Mouse (Mus musculus) mesoderm, embryonic 11.5 days (tissue): ENCODE measurements around the gene Ksr2.
"Not testable (repeated sequence)": the region's sequence is repeated elsewhere in the genome, so short reads cannot be mapped to it uniquely, and the experiment has no call there.

Source experiments
- DNase-seq: peaks from one replicate; pipeline ENCODE4 v3.0.0-alpha.2; 2012; ENCODE audit warnings: low read depth, low spot score

Ksr2 gene

DNA sequence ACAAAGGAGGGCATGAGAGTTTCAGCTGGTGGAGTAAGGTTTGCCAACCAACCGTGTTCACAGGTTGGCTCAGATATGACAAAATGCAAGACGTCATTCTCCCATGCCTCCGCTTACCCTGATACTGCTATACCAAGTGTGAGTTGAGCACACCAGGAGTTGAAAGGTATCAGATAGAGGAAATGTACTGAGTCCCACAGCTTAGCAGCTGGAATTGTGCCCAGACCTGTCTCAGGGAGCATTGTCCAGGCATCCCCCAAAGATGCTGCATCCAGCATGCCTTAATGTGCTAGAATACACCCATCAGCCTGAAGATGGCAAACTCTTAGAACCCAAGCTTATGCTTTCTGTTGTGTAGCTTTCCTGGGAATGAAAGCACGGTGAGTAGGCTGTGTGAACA, 206.5 kb downstream of the Ksr2 start:
- no peak for DNase-seq

DNA sequence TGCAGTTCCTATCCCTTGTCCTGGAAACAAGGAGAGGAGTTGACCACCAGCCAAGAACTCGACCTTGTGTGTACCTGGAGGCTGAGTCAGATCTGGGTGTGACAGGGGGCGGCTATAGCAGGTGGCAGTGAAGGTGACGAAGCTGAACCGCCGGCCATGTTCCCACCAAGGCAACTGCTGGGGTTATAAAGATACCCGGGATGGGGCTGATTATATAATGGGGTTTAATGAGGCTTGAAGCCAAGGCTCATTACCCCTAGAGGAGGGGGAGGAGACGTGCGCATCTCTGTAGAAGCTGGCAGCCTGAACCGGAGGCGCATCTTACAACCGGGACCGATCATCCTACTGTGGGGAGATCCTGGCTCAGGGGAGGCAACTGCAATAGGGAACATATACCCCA, 208.4 kb downstream of the Ksr2 start:
- DNase-seq = peak; percentile 22

DNA sequence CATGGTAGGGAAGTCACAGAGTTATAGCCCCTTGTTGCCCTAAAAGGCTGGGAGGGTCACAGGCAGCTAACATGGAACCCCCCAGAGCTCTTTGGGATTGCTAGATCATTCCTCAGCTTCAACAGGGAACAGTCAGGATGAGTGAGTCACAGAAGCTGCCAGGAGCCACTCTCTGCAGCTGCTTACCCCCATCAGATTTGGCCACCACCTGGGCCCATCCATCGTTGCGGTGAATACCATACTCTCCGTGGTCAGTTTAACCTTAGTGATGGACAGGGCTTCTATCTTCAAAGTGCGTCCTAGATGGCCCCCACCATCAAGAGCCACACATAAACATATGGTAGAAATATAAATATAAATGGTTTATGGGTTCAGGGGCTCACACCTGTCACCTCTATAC, 209.4 kb downstream of the Ksr2 start:
- not testable (repeated sequence) for DNase-seq

GRCm38 (mm10) chr5:117626907-117627306, 213.1 kb downstream of the Ksr2 start:
- peak; percentile 49 for DNase-seq

DNA sequence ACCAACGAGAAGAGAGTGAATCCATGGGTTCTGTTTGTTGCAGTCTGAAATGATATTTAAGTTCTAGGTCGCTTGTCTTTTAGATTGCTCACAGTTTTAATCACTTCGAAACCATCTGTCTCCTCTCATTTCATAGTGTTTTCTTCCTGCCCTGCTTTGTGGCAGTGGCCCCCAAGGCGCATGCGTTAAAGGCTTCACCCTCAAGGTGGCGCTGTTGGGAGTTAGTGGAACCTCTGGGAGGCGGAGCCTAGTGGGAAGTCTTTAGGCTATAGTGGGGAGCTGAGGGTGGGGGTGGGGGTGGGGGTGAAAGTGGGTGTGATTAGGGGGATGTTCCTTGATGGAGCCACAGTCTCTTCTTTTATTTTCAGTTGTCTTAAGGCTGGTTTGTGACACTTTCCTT, 214.6 kb downstream of the Ksr2 start:
- DNase-seq = no peak

- no peak for DNase-seq
These were observed 215.8 kb downstream of the Ksr2 start for GRCm38 (mm10) chr5:117629570-117629969.

DNA sequence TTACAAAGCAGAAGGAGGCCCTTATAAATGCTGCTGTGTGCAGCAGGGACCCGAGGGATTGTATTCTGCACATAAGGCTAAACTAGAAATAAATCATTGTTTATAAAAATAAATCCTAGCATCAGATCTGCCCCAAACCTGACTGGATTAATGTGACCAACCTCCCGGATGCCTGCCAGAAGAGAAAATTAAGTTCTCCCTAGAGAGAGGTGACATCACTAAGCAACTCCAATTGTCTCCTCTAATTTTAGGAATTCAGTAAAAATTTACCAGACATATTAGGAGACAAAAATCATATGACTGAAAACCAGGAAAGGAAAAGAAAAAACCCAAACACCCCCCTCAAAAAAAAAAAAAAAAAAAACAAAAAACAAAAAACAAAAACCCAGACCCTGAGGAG, 221.4 kb downstream of the Ksr2 start:
- DNase-seq = no peak

- DNase-seq = no peak
These were observed 222.0 kb downstream of the Ksr2 start for GRCm38 (mm10) chr5:117635838-117636237.

DNA sequence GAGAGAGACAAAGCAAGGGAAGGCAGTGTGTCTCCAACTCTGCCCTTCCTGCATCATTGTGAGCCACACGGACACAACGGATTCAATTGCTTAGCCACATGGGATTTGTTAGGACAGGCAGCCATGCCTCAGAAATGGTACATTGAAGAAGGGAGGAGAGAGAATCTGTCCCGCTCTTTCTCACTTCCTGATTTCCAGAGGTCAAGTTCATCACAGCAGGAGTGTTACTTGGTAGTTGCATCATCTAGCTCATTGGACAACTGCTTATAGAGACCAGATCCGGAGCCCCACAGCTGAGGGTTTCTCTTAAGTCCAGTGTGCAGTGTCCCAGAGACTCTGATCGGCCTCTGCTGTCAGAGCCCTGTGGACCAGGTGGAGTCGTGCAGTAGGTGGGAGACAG, 227.8 kb downstream of the Ksr2 start:
- DNase-seq = no peak

GRCm38 (mm10) chr5:117651238-117651886, 237.6 kb downstream of the Ksr2 start:
- peak; percentile 53 for DNase-seq

DNA sequence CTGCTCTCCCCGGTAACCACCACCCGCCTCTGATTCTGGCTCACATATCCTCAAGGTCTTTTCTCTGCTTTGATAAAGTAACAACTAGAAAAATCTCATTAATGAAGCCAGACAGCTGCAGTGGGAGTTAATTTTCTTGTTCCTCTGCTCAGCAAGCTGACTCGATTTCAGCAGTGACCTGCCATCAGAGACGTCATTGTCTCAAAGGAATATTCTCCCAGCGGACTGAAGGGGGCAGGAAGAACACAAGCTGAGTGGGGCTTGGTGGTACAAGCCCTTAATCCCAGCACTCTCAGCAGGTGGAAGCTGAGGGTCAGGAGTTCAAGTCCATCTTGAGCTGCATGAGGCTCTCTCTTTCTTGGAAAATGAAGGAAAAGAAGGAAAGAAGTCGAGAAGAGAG, 244.8 kb downstream of the Ksr2 start:
- no peak for DNase-seq

DNA sequence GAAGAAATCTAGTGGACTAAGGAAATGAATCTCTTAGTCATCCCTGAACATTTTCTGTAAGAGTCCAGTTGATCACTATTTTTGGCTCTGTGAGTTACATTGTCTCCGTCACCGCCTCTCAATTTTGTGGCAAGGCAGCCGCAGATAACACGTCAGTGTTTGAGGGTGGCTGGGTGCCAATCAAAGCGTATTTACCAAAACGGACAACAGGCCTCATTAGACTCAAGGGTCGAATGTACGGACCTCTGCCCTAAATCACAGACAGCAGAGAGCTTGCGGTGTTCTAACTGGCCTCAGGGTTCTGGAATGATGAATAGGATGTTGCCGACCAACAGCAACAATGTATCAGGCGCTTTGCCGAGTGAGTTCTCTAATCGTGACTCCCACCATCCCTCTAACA, 245.8 kb downstream of the Ksr2 start:
- DNase-seq = no peak

- DNase-seq = no peak
These were observed 251.4 kb downstream of the Ksr2 start for GRCm38 (mm10) chr5:117665181-117665580.

DNA sequence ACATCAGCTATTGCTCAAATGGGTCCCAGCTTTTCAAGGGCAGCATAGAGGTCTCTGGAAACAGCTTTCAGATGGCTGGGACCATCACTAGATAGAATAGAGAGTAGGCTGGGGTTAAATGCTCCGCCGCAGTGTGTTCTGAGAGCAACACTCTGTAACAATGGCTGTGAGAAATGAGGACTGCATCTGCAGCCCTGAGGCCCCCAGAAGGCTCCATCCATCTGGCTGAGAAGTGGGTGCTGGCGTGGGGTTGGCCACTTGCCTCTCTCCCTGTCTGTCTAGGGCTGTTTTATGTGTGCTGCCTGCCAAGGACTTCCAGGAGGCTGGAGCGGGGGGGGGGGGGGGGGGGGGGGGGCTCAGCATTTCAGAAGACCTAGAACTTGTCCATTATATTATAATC, 253.5 kb downstream of the Ksr2 start:
- DNase-seq = no peak

- DNase-seq = no peak
These were observed 255.5 kb downstream of the Ksr2 start for GRCm38 (mm10) chr5:117669265-117669664.

DNA sequence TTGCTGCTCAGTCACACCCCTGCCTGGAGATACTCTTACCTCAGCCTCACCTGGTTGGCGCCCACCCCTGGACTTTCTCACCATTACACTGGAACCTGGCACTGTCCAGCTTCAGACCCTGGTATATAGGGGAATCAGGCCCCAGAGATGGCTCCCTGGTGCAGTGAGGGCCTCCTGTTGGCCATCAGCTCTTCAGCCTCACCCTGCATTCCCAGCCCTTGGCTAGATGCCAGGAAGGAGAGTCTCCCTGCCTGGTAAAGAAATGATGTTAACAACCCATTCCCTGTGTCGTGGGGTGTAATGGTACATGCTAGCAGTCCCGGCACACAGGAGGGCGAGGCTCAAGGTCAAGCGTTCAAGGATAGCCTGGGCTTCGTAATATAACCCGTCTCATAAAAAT, 256.0 kb downstream of the Ksr2 start:
- no peak for DNase-seq

- no peak for DNase-seq
These were observed 257.6 kb downstream of the Ksr2 start for GRCm38 (mm10) chr5:117671362-117671761.

GRCm38 (mm10) chr5:117675840-117676239, 262.0 kb downstream of the Ksr2 start:
- no peak for DNase-seq

DNA sequence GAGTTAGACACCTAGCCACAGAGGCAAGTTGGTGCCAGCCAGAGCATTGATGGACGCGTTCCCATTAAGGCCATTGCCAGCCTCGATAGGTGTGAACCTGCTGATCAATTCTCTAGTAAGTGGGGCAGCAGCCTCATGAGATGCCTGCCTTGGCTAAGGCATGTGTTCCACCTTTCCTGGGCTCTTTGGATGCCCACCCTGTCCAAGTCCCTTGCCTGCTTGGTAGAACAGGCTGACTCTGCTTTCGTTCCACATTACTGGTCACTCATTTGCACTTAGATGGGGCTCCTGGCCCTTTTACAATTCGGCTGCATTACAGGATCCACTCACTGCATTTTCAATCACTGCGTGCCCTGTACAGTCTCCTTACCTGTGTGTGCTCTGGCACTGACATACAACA, 263.4 kb downstream of the Ksr2 start:
- no peak for DNase-seq

DNA sequence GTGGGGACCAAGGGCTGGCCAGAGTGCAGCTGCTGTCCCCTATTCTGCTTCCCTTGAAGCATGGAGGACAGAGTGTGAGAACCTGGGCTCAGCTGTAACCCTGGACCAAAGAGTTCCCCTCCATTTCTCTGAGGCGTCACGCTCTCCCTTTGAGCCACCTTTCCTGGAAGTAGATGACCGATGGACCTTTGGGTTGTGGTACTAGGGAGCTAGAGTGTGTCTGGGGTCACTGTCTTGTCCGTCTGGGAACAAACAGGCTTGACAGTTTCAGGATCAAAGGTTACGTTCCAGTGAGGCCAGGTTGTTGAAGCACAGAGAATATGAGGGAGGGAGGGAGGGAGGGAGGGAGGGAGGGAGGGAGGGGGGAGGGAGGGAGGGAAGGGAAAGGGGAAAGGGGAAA, 264.6 kb downstream of the Ksr2 start:
- DNase-seq = no peak

- DNase-seq = no peak
These were observed 268.4 kb downstream of the Ksr2 start for GRCm38 (mm10) chr5:117682226-117682625.

GRCm38 (mm10) chr5:117684491-117684890, 270.7 kb downstream of the Ksr2 start:
- DNase-seq = no peak

DNA sequence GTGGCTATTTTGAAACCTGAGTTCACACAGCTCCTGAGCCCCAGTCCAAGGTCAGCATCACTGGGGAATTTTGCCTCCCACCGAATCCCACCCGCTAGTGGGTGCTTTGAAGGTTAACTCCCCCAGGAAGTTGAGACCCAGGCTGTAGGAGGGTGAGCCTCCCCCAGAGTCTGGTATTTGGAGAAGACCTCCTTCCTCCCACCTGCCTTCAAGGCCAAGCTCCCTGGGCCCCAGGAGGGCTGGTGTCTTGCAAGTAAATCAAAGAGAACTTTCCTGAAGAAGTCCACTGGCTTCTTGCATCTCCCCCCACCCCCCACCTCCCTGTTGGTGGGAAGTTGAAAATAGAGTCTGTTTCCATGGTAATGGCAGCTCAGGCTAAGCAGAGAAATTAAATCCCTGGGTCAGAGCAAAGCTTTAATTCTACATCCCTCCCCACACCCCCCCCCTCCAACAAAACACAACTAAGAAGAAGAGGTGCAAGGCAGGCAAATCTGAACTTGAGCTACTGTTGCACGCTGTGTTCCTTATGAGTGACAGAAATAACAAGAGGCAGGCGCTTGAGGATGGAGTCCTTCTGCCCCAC, 274.1 kb downstream of the Ksr2 start:
- DNase-seq = no peak

DNA sequence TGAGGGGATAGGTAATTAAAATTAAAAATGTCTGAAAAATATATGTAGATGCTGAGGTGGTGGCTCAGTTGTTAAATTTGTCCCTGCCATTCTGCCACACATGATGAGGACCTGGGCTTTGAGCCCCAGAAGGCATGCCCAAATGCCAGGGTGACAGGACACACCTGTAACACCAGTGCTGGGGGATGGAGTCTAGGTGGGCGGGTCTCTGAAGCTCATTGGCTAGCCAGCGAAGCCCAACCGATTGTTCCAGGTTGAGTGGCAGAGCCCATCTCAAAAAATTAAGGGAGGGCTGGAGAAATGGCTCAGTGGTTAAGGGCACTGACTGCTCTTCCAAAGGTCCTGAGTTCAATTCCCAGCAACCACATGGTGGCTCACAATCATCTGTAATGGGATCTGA, 274.9 kb downstream of the Ksr2 start:
- no peak for DNase-seq
